Mouse (Mus musculus) forelimb bud, embryonic 11.5 days (tissue): Measurements from ENCODE around the gene Zcchc14.
"Not testable (repeated sequence)": the region's sequence is repeated elsewhere in the genome, so short reads cannot be mapped to it uniquely, and the experiment has no call there.

Source experiments
- DNase-seq: peaks from one replicate; pipeline ENCODE4 v3.0.0-alpha.2; 2012; ENCODE audit warnings: low read depth, low spot score

Zcchc14 gene

GRCm38 (mm10) chr8:121623043-121623442 is 29.7 kb downstream of the Zcchc14 start:
- no peak for DNase-seq

- DNase-seq, result no peak
These were observed 30.8 kb downstream of the Zcchc14 start for GRCm38 (mm10) chr8:121621879-121622278.

- no peak for DNase-seq
These were observed 31.7 kb downstream of the Zcchc14 start for GRCm38 (mm10) chr8:121620801-121621516.

- DNase-seq, result no peak
These were observed 33.2 kb downstream of the Zcchc14 start for GRCm38 (mm10) chr8:121619401-121619995.

- no peak for DNase-seq
These were observed 39.3 kb downstream of the Zcchc14 start for GRCm38 (mm10) chr8:121613419-121613818.

GRCm38 (mm10) chr8:121609916-121610315 is 42.8 kb downstream of the Zcchc14 start:
- no peak for DNase-seq

- DNase-seq, result no peak
These were observed 43.5 kb downstream of the Zcchc14 start for GRCm38 (mm10) chr8:121609251-121609650.

- peak; percentile 12 for DNase-seq
These were observed 45.0 kb downstream of the Zcchc14 start for GRCm38 (mm10) chr8:121607661-121608060.

GRCm38 (mm10) chr8:121603801-121604200 is 48.9 kb downstream of the Zcchc14 start:
- no peak for DNase-seq

GRCm38 (mm10) chr8:121602860-121603259 is 49.8 kb downstream of the Zcchc14 start:
- DNase-seq, result peak; percentile 52

GRCm38 (mm10) chr8:121602411-121602810 is 50.3 kb downstream of the Zcchc14 start:
- DNase-seq, result no peak

GRCm38 (mm10) chr8:121599842-121600241 is 52.9 kb downstream of the Zcchc14 start:
- DNase-seq, result no peak

GRCm38 (mm10) chr8:121598892-121599291 is 53.8 kb downstream of the Zcchc14 start:
- DNase-seq, result peak; percentile 78

- no peak for DNase-seq
These were observed 54.5 kb downstream of the Zcchc14 start for GRCm38 (mm10) chr8:121598190-121598589.

GRCm38 (mm10) chr8:121597492-121597891 is 55.2 kb downstream of the Zcchc14 start:
- not testable (repeated sequence) for DNase-seq

GRCm38 (mm10) chr8:121593983-121594382 is 58.7 kb downstream of the Zcchc14 start:
- no peak for DNase-seq

- no peak for DNase-seq
These were observed 59.4 kb downstream of the Zcchc14 start for GRCm38 (mm10) chr8:121593293-121593692.

- peak; percentile 42 for DNase-seq
These were observed 61.3 kb downstream of the Zcchc14 start for GRCm38 (mm10) chr8:121591178-121592066.

GRCm38 (mm10) chr8:121590203-121591177 is 62.2 kb downstream of the Zcchc14 start, which contains the start of gene Map1lc3b:
TSS of gene Map1lc3b (plus strand) at chr8:121590361.
- peak; percentile 94 for DNase-seq

GRCm38 (mm10) chr8:121589205-121589726 is 63.4 kb downstream of the Zcchc14 start:
- DNase-seq, result no peak

GRCm38 (mm10) chr8:121588750-121589149 is 64.0 kb downstream of the Zcchc14 start:
- DNase-seq, result no peak
